Mouse (Mus musculus): ENCODE measurements around the gene Rpl26.

DNA sequence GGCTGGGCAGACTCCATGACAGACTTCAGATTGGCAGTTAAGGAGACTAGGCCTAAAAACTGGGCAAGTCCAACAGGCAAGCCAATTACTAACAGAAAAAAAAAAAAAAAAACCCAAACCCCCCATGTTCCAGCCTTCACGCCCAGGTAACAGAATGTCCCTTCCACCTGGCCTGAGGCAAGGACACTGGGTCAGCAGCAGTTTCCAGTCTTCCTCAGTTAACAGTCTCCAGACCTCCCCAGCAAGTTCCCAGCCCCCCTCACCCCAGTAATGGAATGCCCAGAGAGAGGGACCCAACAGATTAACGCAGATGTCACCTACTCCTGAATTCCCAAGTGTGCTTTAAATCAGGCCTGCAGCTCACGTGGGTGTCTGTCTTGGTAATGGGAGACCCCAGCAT is 21.8 kb downstream of the Rpl26 start:
- TF ChIP-seq CTCF (IDR thresholded peaks at IDR 0.05; ENCODE audit: borderline replicate concordance, insufficient read depth, low read depth, low read length) (no peak), POLR2A (IDR thresholded peaks at IDR 0.05; ENCODE audit: borderline replicate concordance, insufficient read depth, low read length) (no peak)
